Mouse (Mus musculus) right cerebral cortex, postnatal 10 days (tissue): Measurements from ENCODE around the gene Mbip.

Source experiments
- DNase-seq, 2 experiments: peaks; one replicate each; pipeline ENCODE4 v3.0.0; 2021; ENCODE audit warnings: low spot score in 2 of 2

Gene Mbip

GRCm38 (mm10) chr12:56345367-56346089 lies at the start of gene Mbip:
Gene Mbip, minus strand, starts transcription at chr12:56345894.
- peak; percentile 98 to 99 for DNase-seq

GRCm38 (mm10) chr12:56387647-56388205 lies 42.0 kb upstream of the Mbip start:
- DNase-seq: no peak

GRCm38 (mm10) chr12:56386955-56387646 lies 41.4 kb upstream of the Mbip start:
- DNase-seq: no peak

GRCm38 (mm10) chr12:56344771-56345314 lies 851 bp downstream of the Mbip start:
- DNase-seq: no peak

- no peak for DNase-seq
Observed at GRCm38 (mm10) chr12:56339295-56340056, 6.2 kb downstream of the Mbip start.

- DNase-seq: no peak
Observed at GRCm38 (mm10) chr12:56333461-56333860, 12.2 kb downstream of the Mbip start.

- DNase-seq: no peak
Observed at GRCm38 (mm10) chr12:56332475-56332874, 13.2 kb downstream of the Mbip start.

- DNase-seq: no peak
Observed at GRCm38 (mm10) chr12:56327448-56327998, 18.2 kb downstream of the Mbip start.

GRCm38 (mm10) chr12:56325851-56326250 lies 19.8 kb downstream of the Mbip start:
- DNase-seq: no peak

- no peak for DNase-seq
Observed at GRCm38 (mm10) chr12:56318941-56319340, 26.8 kb downstream of the Mbip start.

- no peak for DNase-seq
Observed at GRCm38 (mm10) chr12:56318059-56318458, 27.6 kb downstream of the Mbip start.

GRCm38 (mm10) chr12:56305758-56306157 lies 39.9 kb downstream of the Mbip start:
- DNase-seq: no peak

GRCm38 (mm10) chr12:56302321-56303017 lies 43.2 kb downstream of the Mbip start:
- no peak for DNase-seq

GRCm38 (mm10) chr12:56301487-56302293 lies 44.0 kb downstream of the Mbip start:
- DNase-seq: peak in 1 of 2 experiments; percentile 29

GRCm38 (mm10) chr12:56299610-56300009 lies 46.1 kb downstream of the Mbip start:
- no peak for DNase-seq

- no peak for DNase-seq
Observed at GRCm38 (mm10) chr12:56298919-56299318, 46.8 kb downstream of the Mbip start.

- DNase-seq: no peak
Observed at GRCm38 (mm10) chr12:56297921-56298830, 47.5 kb downstream of the Mbip start.

- DNase-seq: no peak
Observed at GRCm38 (mm10) chr12:56297099-56297498, 48.6 kb downstream of the Mbip start.

- no peak for DNase-seq
Observed at GRCm38 (mm10) chr12:56296524-56296923, 49.2 kb downstream of the Mbip start.
